Comparison of ENCODE assay signal across 7 mouse cellular contexts in the genomic region with DNA sequence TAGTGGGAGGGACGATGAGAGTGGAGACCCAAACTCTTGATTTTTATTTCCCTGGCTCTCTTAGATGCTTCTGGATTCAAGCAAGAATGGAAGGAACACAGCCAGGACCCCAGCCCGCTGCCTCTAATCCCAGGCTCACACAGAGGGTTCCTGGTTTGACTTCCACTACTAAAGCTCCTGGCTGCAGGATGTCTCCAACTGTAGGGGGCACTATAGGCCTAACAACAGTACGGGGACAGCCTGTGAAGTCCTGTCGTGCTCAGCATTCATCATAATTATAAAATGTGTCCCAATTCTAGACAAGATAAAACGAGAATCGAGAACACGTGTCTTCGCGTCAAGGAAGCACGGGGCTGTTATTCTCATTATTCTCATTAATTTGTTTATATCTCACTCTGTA.
DNase-seq lines count a peak whose midpoint lies in the region; ATAC-seq lines count a peak whose summit lies in the region.

No protein-coding gene starts in this region.

- intact Hi-C loops in left cerebral cortex, postnatal 14 days (cut with DNase I): loop anchor here (5.0 to 10.0 kb wide), 3 partner anchors 613 to 1213 kb away; a partner anchor contains a TSS

- no peak overlapping the region for H3K9ac ChIP-seq in kidney, embryonic 15.5 days

- H3K36me3 ChIP-seq in kidney, embryonic 15.5 days: no peaks in the 10 kb centered on the region

- DNase-seq in kidney, postnatal 10 days: peak; percentile 26
- peak; percentile 15 for DNase-seq in cerebellum, adult 8-10 months
- DNase-seq in frontal cortex, postnatal 25 days (ENCODE audit: low spot score in 2 of 2): peak; percentile 42 to 46
- peak; percentile 80 to 88 for DNase-seq in left cerebral cortex, postnatal 14 days (ENCODE audit: low spot score in 2 of 2)
- no peak for DNase-seq in thymus, postnatal 25 days
- DNase-seq in ovary, postnatal 14 days (ENCODE audit: low spot score): no peak

- H3K4me1 ChIP-seq in kidney, embryonic 15.5 days: no peaks in the 10 kb centered on the region

- no peak overlapping the region for H3K4me2 ChIP-seq in kidney, embryonic 15.5 days

- H3K4me3 ChIP-seq in kidney, embryonic 15.5 days (replicated peaks): no peak overlapping the region

- H3K9me3 ChIP-seq in kidney, embryonic 15.5 days (replicated peaks): no peaks in the 10 kb centered on the region

- 73% methylated on average over 10 of the region's 10 CpGs for WGBS in kidney, embryonic 15.5 days

- H3K27me3 ChIP-seq in kidney, embryonic 15.5 days: no peaks in the 10 kb centered on the region

- no peak for ATAC-seq in kidney, embryonic 15.5 days (replicated peaks; ENCODE audit: low FRiP score)

- H3K27ac ChIP-seq in kidney, embryonic 15.5 days: no peak overlapping the region

Comparison
In these comparisons a context has a peak if more than half of its experiments do, and no peak if none do; other contexts are left out.
1. DNase-seq: peak in kidney, postnatal 10 days (single experiment), cerebellum, adult 8-10 months (single experiment), frontal cortex, postnatal 25 days (2 of 2) and left cerebral cortex, postnatal 14 days (2 of 2); none in thymus, postnatal 25 days (single experiment) and ovary, postnatal 14 days (single experiment).